Mouse (Mus musculus) Muller cell, postnatal 12 days (primary cell): ENCODE measurements around the gene Tspyl2.
"Not testable (repeated sequence)": the region's sequence is repeated elsewhere in the genome, so short reads cannot be mapped to it uniquely, and the experiment has no call there.

Experiments used
- DNase-seq: peaks from one replicate; pipeline ENCODE4 v3.0.0-alpha.2; 2015; ENCODE audit errors: inconsistent ontology term

The Tspyl2 gene

DNA sequence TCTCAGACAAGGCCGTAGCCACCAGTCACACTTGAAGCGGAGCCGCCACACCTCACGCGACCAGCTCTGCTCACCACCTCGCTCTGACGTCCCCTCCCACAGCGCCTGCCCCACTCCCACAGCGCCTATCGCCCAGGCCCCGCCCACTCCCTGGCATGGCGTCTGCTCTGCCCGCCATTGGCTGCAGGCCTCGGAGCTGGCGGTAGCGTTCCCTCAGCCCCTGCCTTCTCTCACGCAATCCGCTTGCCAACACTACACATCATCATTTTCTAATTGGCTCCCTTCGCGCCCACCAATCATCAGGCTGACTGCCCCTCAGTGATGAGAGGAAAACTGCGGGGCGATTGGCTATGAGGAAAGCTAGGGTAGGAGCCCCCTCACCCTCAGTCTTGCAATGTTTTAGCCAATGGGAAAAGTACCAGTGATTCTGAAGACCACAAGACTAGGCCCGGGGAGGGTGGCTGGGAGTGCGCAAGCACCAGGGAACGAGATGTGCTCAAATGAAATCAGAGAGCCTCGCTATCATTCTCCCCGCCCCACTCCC is at the start of gene Tspyl2:
TSS of gene Tspyl2 (minus strand) at position 68 of the 544 bp plus-strand sequence.
- DNase-seq: peak; percentile 97

- DNase-seq: peak; percentile 90
Measured at GRCm38 (mm10) chrX:152368397-152369273, 26.4 kb upstream of the Tspyl2 start, which contains the start of gene Gpr173. Gene Gpr173, minus strand, starts transcription at chrX:152368704.

GRCm38 (mm10) chrX:152368054-152368396 is 25.8 kb upstream of the Tspyl2 start:
- peak; percentile 1 for DNase-seq

DNA sequence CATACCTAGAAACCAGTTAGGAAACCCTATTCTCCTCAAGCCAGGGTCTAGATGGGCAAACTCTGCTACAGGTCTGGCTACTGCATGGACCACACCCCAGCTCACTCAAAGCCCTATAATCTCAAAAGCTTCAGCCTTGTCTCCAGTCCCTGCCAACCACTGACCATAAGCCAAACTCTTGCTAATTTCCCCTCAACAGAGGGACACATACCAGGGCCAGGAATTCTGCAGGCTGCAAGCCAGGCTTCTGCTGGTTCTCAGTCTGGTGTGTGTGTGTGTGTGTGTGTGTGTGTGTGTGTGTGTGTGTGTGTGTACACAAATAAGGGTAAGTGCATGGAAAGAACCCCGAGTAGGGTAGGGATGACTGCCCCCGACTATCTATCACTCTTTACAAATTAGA is 24.2 kb upstream of the Tspyl2 start:
- DNase-seq: peak; percentile 64

DNA sequence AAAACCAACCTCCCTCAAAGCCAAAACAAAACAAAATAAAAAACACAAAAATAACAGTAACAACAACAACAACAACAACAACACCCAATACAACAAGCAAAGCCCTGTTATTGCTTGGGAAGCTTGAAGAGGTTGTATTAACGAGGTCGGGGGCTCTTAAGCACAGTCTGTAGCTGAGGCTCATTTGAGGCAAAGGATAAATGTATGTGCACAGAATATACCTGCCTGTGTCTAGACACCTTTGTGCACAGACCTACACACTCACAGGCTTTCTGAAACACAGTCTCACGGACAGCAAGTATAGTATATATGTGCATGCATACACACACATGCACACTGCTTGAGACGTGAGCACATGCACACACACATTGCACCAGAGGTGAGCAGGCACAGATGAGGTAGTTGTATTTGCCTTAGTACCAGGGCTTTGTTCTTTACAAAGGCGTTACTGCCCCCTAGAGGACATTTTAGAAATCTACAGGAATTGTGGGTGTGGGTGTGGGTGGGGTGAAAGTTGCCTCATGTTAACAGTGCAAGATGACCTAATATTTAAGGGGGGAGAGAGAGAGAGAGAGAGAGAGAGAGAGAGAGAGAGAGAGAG is 10.4 kb upstream of the Tspyl2 start:
- DNase-seq: peak; percentile 42

GRCm38 (mm10) chrX:152347041-152347440 is 4.8 kb upstream of the Tspyl2 start:
- no peak for DNase-seq

GRCm38 (mm10) chrX:152346587-152346986 is 4.4 kb upstream of the Tspyl2 start:
- DNase-seq: no peak

DNA sequence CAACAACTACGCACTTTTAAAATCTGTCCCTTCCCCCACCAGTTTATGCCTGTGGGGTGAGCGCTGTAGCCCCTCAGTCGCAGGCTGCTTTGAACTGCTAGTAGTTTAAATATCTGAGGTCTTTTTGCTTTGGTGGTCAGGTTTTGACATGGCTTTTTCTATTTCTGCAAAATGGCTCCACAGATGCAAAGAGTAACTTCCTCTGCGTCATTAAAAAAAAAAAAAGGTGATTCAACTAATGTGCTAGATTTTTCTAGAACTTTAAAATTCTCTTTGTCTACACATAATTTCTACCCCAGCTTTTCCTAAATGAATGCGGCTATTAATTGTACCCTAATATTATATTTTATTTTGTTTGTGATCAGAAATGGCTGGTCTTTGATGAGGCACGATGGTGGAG is 678 bp upstream of the Tspyl2 start:
- DNase-seq: no peak

DNA sequence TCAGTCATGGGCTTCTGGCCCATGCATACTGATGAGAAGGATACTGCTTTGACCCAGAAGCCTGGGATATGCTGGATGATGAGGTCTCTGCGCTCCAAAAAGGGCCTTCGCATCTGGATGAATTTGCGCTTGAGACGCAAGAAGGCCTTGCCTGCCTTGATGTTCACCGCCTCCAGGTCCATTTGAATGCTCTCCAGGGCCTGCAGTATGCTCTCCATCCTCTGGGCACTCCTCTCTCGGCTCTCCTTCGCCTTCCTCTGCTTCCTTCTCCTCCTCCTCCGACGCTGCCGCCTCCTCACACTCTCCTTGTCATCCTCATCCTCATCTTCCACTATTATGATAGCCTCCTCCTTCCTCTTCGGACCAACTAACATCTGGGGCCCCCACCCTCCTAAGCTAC is 729 bp downstream of the Tspyl2 start:
- DNase-seq: peak; percentile 0

DNA sequence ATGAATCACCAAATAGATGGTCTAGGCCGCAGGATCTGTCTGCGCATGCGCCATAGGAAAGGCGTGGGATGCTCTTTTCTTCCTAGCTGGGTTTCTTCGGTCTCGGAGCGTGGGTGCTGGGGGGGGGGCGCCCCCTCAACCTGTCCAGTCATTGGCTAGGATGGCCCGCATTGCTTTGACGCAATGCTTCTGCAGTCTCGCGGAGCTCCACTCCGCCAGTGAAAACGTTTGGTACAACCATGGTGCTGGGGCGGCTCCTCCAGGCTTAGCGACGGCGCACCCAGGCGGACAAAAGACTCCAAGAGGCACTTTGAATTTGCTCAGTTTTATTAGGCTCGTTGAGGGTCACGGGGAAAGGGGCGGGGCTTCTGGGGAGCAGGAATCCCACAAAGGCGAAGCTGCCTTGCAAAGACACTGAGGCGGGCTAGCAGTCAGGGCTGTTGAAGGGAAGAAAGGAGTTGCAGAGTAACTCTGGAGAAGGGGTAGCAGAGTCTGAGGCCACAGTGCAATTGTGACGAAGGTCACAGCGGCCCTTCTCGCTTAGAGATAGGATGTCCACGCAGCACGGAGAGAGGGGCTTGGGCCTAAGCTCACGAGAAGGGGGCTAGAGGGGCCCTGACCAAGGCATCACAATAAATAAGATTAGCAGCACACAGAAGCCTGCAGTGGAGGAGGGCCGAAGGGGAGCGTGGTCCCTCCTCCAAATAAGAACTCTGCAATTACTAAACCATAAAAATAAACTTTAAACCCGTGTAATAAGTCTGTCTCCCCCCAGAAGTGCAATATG is 5.5 kb downstream of the Tspyl2 start:
- DNase-seq: peak; percentile 97

DNA sequence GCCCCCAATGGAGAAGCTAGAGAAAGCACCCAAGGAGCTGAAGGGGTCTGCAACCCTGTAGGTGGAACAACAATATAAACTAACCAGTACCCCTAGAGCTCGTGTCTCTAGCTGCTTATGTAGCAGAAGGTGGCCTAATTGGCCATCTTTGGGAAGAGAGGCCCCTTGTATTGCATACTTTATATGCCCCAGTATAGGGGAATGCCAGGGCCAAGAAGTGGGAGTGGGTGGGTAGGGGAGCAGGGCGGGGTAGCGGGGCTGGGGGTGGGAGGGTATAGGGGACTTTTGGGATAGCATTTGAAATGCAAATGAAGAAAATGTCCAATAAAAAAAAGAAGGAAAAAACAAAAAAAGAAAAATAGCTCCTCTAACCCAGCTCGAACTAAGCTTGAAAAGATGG is 6.1 kb downstream of the Tspyl2 start:
- not testable (repeated sequence) for DNase-seq

DNA sequence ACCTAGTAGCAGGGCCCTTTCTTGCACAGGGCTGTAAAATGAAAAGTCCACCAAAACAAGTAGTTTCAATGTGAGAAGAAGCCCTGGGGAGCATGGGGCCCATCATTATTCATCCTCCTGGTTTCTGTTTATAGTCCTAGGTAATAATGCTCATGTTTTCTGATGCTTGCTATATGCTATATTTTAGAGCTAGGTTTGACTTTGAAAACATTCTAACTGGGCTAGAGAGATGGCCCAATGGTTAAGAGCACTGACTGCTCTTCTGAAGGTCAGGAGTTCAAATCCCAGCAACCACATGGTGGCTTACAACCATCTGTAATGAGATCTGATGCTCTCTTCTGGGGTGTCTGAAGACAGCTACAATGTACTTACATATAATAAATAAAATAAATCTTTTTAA is 12.8 kb downstream of the Tspyl2 start:
- not testable (repeated sequence) for DNase-seq

DNA sequence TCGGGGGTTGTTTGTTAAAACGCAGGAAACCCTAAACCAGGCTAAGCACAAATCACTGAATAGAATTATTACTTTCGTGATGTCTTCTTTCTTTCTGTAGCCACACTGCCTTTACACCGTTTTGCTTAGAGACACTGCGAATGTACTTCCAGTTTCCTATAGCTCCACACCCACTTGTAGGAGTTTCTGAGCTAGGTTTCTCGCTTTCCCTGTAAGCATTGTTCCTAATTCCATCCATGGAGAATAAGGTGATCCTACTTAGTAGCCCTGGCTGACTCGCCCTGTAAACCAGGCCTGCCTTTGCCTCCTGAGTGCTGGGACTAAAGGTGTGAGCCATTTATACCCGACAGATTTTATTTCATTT is 14.6 kb downstream of the Tspyl2 start:
- no peak for DNase-seq

DNA sequence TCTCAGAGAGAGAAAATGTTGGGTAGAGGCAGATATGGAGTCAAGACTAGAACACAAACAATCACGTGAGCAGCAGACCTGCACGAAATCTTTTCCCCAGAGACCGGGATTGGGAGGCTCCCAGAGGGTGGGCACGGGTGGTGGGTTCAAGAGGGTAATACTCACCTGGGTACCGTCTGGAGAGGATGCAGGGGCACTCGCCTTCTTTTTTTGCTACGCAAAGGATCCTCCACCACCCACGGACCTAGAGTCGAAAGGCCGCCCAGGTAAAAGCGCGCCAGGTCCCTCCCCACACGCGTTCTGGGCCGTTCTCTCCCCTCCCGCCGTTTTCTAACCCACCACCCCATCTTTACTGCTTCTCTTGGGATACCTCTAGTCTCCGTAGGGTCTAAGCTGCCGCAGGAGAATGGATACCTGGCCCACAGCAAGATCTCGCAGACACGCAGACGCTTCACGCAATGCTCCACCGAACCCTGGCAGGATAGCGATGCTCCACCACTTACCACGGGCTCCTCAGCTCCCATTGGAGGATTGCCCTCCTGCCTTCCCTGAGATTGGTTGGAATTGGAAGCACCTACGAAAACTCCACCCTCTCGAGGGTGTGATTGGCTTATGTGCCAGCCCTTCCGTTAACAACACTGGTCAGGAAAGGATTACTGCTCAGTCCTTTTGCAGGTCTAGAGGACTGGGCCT is 15.1 kb downstream of the Tspyl2 start, which contains the start of gene Kantr:
TSS of gene Kantr (minus strand) at position 500 of the 693 bp plus-strand sequence.
- DNase-seq: peak; percentile 81

DNA sequence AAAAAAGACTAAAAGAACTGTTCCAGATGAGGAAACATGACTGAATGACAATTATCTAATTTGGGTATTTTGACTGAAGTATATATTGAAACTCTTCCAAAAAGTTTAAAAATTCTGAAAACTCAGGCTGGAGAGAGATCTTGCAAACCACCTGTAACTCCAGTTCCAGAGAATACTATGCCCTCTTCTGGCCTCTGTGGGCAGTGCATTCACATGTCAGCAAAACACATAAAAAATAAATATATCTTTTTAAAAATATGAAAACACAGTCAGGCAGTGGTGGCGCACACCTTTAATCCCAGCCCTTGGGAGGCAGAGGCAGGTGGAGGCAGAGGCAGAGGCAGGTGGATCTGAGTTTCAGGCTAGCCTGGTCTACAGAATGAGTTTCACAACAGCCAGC is 18.6 kb downstream of the Tspyl2 start:
- no peak for DNase-seq

- peak; percentile 9 for DNase-seq
Measured at GRCm38 (mm10) chrX:152322776-152323175, 19.4 kb downstream of the Tspyl2 start.

- no peak for DNase-seq
Measured at GRCm38 (mm10) chrX:152320535-152320934, 21.7 kb downstream of the Tspyl2 start.

DNA sequence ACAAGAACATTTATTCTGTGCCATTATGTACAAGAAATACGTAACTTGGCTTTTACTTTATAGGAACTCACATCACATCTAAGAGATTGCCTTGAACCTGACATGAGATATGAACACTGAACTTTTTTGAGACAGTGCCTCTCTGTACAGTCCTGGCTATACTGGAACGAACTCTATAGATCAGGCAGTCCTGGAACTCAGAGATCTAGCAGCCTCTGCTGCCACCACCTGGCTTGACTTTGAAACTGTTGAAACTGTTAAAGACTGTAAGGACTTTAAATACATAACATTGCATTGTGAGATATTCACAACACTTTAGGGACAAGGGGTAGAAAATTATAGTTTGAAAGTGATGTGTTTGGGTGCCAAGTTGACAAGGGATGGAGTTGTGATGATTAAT is 34.3 kb downstream of the Tspyl2 start:
- DNase-seq: no peak

- no peak for DNase-seq
Measured at GRCm38 (mm10) chrX:152307371-152307770, 34.9 kb downstream of the Tspyl2 start.

- no peak for DNase-seq
Measured at GRCm38 (mm10) chrX:152306224-152306623, 36.0 kb downstream of the Tspyl2 start.

DNA sequence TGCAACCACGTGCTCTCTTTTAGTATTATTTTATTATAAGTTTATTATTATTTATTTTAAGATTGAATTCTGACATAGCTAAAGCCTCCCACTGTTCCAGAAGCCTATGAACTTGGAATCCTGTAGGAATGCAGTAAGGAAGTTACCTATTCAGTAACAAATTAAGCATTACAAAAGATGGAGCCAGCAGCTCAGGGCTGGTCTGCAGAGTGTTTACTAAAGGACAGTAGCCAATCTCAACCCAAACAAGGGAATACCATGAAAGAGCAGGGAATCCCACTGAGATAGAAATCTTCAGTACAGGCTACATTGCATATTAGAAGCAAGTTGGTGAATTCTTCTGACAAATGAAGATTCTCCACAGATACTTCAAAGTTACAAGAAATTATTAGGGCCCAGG is 55.2 kb downstream of the Tspyl2 start:
- DNase-seq: not testable (repeated sequence)
